Mouse (Mus musculus): ENCODE measurements around the gene Zdhhc4. TPM values are rescaled to one million over a fixed set of nuclear protein-coding genes. Genes with fewer than 3 reads are reported as not detected.

Gene Zdhhc4
- 73.5 and 79.0 TPM in 2 replicates for polyA plus RNA-seq (2015; fragmentation: Nextera tagmentation; extraction: Ambion mirVana)

- H3K4me3 ChIP-seq: peak within 1 kb of the TSS; percentile 78
- H3K4me1 ChIP-seq: peaks cover 20% of the 10 kb centered on the region
- H3K36me3 ChIP-seq (replicated peaks): peaks cover 15% of the 10 kb centered on the region
- peak within 1 kb of the TSS; percentile 83 for H3K4me2 ChIP-seq
- WGBS: under 1% methylated on average over 57 of the region's 57 CpGs
- peak within 1 kb of the TSS; percentile 80 for H3K27ac ChIP-seq
- no peaks in the 10 kb centered on the region for H3K9me3 ChIP-seq
- peak within 1 kb of the TSS; percentile 60 for H3K9ac ChIP-seq
- ATAC-seq (replicated peaks): peak; percentile 79
- no peaks in the 10 kb centered on the region for H3K27me3 ChIP-seq (replicated peaks)
Measured at GRCm38 (mm10) chr5:143328690-143329495, at the start of gene Zdhhc4. TSS of gene Zdhhc4 (minus strand) at chr5:143329256.

- Histone ChIP-seq H3K4me2 (no peak overlapping the region), H3K9me3 (no peaks in the 10 kb centered on the region), H3K27me3 (replicated peaks) (peaks cover 44% of the 10 kb centered on the region), H3K4me1 (peaks cover 4% of the 10 kb centered on the region; the same call in 1 of the 2 replicates), H3K36me3 (replicated peaks) (no peaks in the 10 kb centered on the region), H3K9ac (no peak overlapping the region), H3K27ac (no peak overlapping the region), H3K4me3 (no peak overlapping the region)
- ATAC-seq (replicated peaks): no peak
- WGBS: 83% methylated on average over 4 of the region's 4 CpGs
Measured at GRCm38 (mm10) chr5:143376156-143376555, 47.1 kb upstream of the Zdhhc4 start.

GRCm38 (mm10) chr5:143375242-143375641 lies 46.2 kb upstream of the Zdhhc4 start:
- no peak for ATAC-seq (replicated peaks)
- H3K9ac ChIP-seq: no peak overlapping the region
- H3K4me3 ChIP-seq: peak overlapping the region; percentile 27
- peak overlapping the region; percentile 43 for H3K4me2 ChIP-seq
- no peak overlapping the region for H3K27ac ChIP-seq
- peaks cover 4% of the 10 kb centered on the region; the same call in 1 of the 2 replicates for H3K4me1 ChIP-seq
- H3K9me3 ChIP-seq: no peaks in the 10 kb centered on the region
- WGBS: 9% methylated on average over 21 of the region's 21 CpGs
- no peaks in the 10 kb centered on the region for H3K36me3 ChIP-seq (replicated peaks)
- peaks cover 53% of the 10 kb centered on the region for H3K27me3 ChIP-seq (replicated peaks)

- no peak for ATAC-seq (replicated peaks)
Measured at GRCm38 (mm10) chr5:143372818-143373217, 43.8 kb upstream of the Zdhhc4 start.

GRCm38 (mm10) chr5:143371146-143371510 lies 42.1 kb upstream of the Zdhhc4 start:
- Histone ChIP-seq H3K4me3 (no peak overlapping the region), H3K27ac (no peak overlapping the region), H3K4me1 (peaks cover 12% of the 10 kb centered on the region), H3K4me2 (no peak overlapping the region), H3K27me3 (replicated peaks) (peaks cover 83% of the 10 kb centered on the region), H3K9me3 (no peaks in the 10 kb centered on the region), H3K36me3 (replicated peaks) (no peaks in the 10 kb centered on the region), H3K9ac (no peak overlapping the region)
- WGBS: 46% methylated on average over 4 of the region's 4 CpGs
- no peak for ATAC-seq (replicated peaks)

More at GRCm38 (mm10) chr5:143372818-143373217, 43.8 kb upstream of the Zdhhc4 start:
- no peaks in the 10 kb centered on the region for H3K36me3 ChIP-seq (replicated peaks)
- peaks cover 12% of the 10 kb centered on the region for H3K4me1 ChIP-seq
- 2% methylated on average over 35 of the region's 35 CpGs for WGBS
- peak overlapping the region; percentile 16; the same call in 1 of the 2 replicates for H3K9ac ChIP-seq
- H3K4me3 ChIP-seq: peak overlapping the region; percentile 35
- H3K9me3 ChIP-seq: no peaks in the 10 kb centered on the region
- peaks cover 78% of the 10 kb centered on the region for H3K27me3 ChIP-seq (replicated peaks)
- H3K4me2 ChIP-seq: peak overlapping the region; percentile 54
- H3K27ac ChIP-seq: no peak overlapping the region

- H3K27me3 ChIP-seq (replicated peaks): peaks cover 86% of the 10 kb centered on the region
- no peak overlapping the region for H3K27ac ChIP-seq
- H3K9me3 ChIP-seq: no peaks in the 10 kb centered on the region
- H3K4me3 ChIP-seq: peak overlapping the region; percentile 35
- 26% methylated on average over 17 of the region's 17 CpGs for WGBS
- H3K9ac ChIP-seq: no peak overlapping the region; the same call in 1 of the 2 replicates
- no peaks in the 10 kb centered on the region for H3K36me3 ChIP-seq (replicated peaks)
- peaks cover 12% of the 10 kb centered on the region for H3K4me1 ChIP-seq
- no peak for ATAC-seq (replicated peaks)
- H3K4me2 ChIP-seq: peak overlapping the region; percentile 55
Measured at GRCm38 (mm10) chr5:143370416-143371145, 41.5 kb upstream of the Zdhhc4 start.

GRCm38 (mm10) chr5:143369611-143370255 lies 40.7 kb upstream of the Zdhhc4 start:
- H3K9ac ChIP-seq: peak overlapping the region; percentile 33
- peaks cover 79% of the 10 kb centered on the region for H3K27me3 ChIP-seq (replicated peaks)
- ATAC-seq (replicated peaks): no peak
- H3K4me1 ChIP-seq: peaks cover 12% of the 10 kb centered on the region
- no peaks in the 10 kb centered on the region for H3K9me3 ChIP-seq
- no peaks in the 10 kb centered on the region for H3K36me3 ChIP-seq (replicated peaks)
- WGBS: 1% methylated on average over 35 of the region's 36 CpGs
- peak overlapping the region; percentile 35 for H3K4me3 ChIP-seq
- H3K27ac ChIP-seq: no peak overlapping the region
- H3K4me2 ChIP-seq: peak overlapping the region; percentile 55

GRCm38 (mm10) chr5:143367931-143368330 lies 38.9 kb upstream of the Zdhhc4 start:
- H3K4me3 ChIP-seq: no peak overlapping the region
- 75% methylated on average over 3 of the region's 3 CpGs for whole genome bisulfite sequencing
- H3K36me3 ChIP-seq (replicated peaks): no peaks in the 10 kb centered on the region
- no peak overlapping the region for H3K9ac ChIP-seq
- no peak overlapping the region for H3K4me2 ChIP-seq
- H3K4me1 ChIP-seq: peaks cover 24% of the 10 kb centered on the region
- H3K27ac ChIP-seq: no peak overlapping the region
- no peak for ATAC-seq (replicated peaks)
- H3K9me3 ChIP-seq: no peaks in the 10 kb centered on the region
- peaks cover 61% of the 10 kb centered on the region for H3K27me3 ChIP-seq (replicated peaks)

GRCm38 (mm10) chr5:143363678-143364615 lies 34.9 kb upstream of the Zdhhc4 start:
- 0 out of 2 replicates have a peak overlapping the region, but pooled peaks have one; percentile 8 for H3K27ac ChIP-seq
- WGBS: under 1% methylated on average over 47 of the region's 47 CpGs
- peak overlapping the region; percentile 46 for H3K4me3 ChIP-seq
- peak overlapping the region; percentile 48 for H3K9ac ChIP-seq
- ATAC-seq (replicated peaks): peak; percentile 66; the same call in 1 of the 2 replicates
- H3K27me3 ChIP-seq (replicated peaks): peaks cover 25% of the 10 kb centered on the region
- no peaks in the 10 kb centered on the region for H3K36me3 ChIP-seq (replicated peaks)
- H3K9me3 ChIP-seq: no peaks in the 10 kb centered on the region
- H3K4me1 ChIP-seq: peaks cover 14% of the 10 kb centered on the region
- H3K4me2 ChIP-seq: peak overlapping the region; percentile 96

GRCm38 (mm10) chr5:143361428-143361827 lies 32.4 kb upstream of the Zdhhc4 start:
- 57% methylated on average over 7 of the region's 7 CpGs for WGBS
- Histone ChIP-seq H3K9me3 (no peaks in the 10 kb centered on the region), H3K27me3 (replicated peaks) (peaks cover 19% of the 10 kb centered on the region; the same call in 1 of the 2 replicates), H3K27ac (no peak overlapping the region), H3K4me3 (no peak overlapping the region), H3K9ac (no peak overlapping the region), H3K36me3 (replicated peaks) (no peaks in the 10 kb centered on the region), H3K4me2 (no peak overlapping the region), H3K4me1 (peaks cover 20% of the 10 kb centered on the region)
- no peak for ATAC-seq (replicated peaks)

- Histone ChIP-seq H3K4me1 (peaks cover 20% of the 10 kb centered on the region), H3K27me3 (replicated peaks) (peaks cover 13% of the 10 kb centered on the region; the same call in 1 of the 2 replicates), H3K9me3 (no peaks in the 10 kb centered on the region), H3K27ac (no peak overlapping the region), H3K9ac (no peak overlapping the region), H3K4me3 (no peak overlapping the region), H3K4me2 (no peak overlapping the region), H3K36me3 (replicated peaks) (no peaks in the 10 kb centered on the region)
- WGBS: 62% methylated on average over 5 of the region's 5 CpGs
- no peak for ATAC-seq (replicated peaks)
Measured at GRCm38 (mm10) chr5:143360000-143360399, 30.9 kb upstream of the Zdhhc4 start.

All from midbrain, embryonic 15.5 days (tissue).